Mouse (Mus musculus) macrophage (primary cell): ENCODE results near the gene Sik3. TPM values are rescaled to one million over a fixed set of nuclear protein-coding genes. Genes with fewer than 3 reads are reported as not detected.

Experiments
- H3K27ac ChIP-seq: fragments of 350-480 bp; formaldehyde crosslinking; 2 replicates; pipeline ENCODE4 v1.9.0; 2021
- H3K36me3 ChIP-seq: fragments of 350-480 bp; formaldehyde crosslinking; 2 replicates; pipeline ENCODE4 v1.9.0; 2021; ENCODE audit errors: inconsistent target
- H3K4me3 ChIP-seq: fragments of 350-480 bp; formaldehyde crosslinking; 2 replicates; pipeline ENCODE4 v1.9.0; 2021; ENCODE audit errors: inconsistent target
- H3K79me2 ChIP-seq: fragments of 350-480 bp; formaldehyde crosslinking; 2 replicates; pipeline ENCODE4 v1.9.0; 2021; ENCODE audit errors: inconsistent target
- WGBS: methylation state at CpG from one replicate; pipeline ENCODE4 v1.1.7; 2026; ENCODE audit warnings: inconsistent platforms; ENCODE audit not compliant: missing documents; 5-methylcytosine and 5-hydroxymethylcytosine counted together
- polyA plus RNA-seq: library from polyadenylated mRNA; stranded (reverse); fragments of 250-400 nt; gene quantifications from 3 replicates; pipeline ENCODE4 v1.2.4, GENCODE M21; 2018; ENCODE audit warnings: inconsistent platforms

Gene Sik3
- polyA plus RNA-seq, 1 experiment from 2014 or later: 34.1 TPM

DNA sequence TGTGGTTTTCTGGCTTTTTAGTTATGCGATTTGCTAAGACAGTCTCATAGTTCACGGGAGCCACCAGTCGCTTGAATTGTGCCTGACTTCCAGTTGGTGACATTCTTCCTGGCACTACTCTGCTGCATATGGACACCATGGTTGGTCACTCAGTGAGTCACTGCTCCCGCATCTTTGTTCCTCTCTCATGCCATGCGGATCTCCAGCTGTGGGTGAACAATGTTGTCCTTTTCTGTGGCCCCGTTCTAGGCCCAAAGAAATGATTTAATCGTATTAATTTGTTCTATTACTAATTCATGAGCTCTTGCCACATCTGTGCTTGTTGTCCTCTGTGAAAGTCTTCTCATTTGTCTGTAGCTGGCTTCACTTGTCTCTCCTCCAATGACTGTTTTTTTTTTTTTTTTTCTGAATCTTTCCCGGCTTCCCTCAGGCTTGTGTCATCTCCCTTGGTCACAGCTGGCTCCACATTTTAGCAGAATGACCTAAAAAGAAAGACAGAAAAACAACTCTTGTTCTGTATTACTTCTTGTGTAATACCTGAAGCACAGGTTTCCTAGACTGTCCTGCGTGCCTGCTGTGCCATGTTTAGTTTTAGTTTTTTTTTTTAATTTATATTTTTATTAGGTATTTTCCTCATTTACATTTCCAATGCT is 40.5 kb downstream of the Sik3 start:
- Histone ChIP-seq H3K36me3 (no peaks in the 10 kb centered on the region), H3K27ac (no peak overlapping the region), H3K4me3 (no peak overlapping the region), H3K79me2 (peaks cover 93% of the 10 kb centered on the region; the same call in 1 of the 2 replicates)
- WGBS: 93% methylated on average over 9 of the region's 9 CpGs

DNA sequence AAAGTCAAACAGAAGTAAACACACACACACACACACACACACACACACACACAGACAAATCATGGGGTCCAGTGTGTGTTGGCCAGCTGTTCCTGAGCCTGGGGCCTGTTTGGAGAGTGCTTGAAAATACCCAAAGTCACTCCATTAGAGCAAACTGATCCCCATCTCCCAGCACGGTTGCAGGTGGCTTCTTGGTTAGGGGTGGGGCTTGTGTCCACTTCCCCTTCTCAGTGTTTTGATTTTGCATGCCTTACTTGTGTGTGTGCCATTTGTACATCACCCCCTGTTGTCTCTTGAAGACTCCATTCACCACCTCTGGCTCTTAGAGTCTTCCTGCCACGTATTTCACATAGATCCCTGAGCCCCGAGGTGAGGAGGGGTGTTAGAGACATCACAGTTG is 45.4 kb downstream of the Sik3 start:
- Histone ChIP-seq H3K4me3 (no peak overlapping the region), H3K27ac (no peak overlapping the region), H3K79me2 (peaks cover 93% of the 10 kb centered on the region; the same call in 1 of the 2 replicates), H3K36me3 (no peaks in the 10 kb centered on the region)
- WGBS: 67% methylated on average over 3 of the region's 3 CpGs

GRCm38 (mm10) chr9:46060249-46060648 is 47.6 kb downstream of the Sik3 start:
- WGBS: 97% methylated on average over 2 of the region's 2 CpGs
- H3K4me3 ChIP-seq: no peak overlapping the region
- H3K36me3 ChIP-seq: no peaks in the 10 kb centered on the region
- H3K27ac ChIP-seq: no peak overlapping the region
- H3K79me2 ChIP-seq: peaks cover 96% of the 10 kb centered on the region

- Histone ChIP-seq H3K4me3 (no peak overlapping the region), H3K79me2 (peaks cover 99% of the 10 kb centered on the region), H3K27ac (no peak overlapping the region), H3K36me3 (no peaks in the 10 kb centered on the region)
- WGBS: 71% methylated on average over 9 of the region's 9 CpGs
Measured at GRCm38 (mm10) chr9:46061696-46062425, 49.2 kb downstream of the Sik3 start.

- Histone ChIP-seq H3K27ac (no peak overlapping the region), H3K36me3 (no peaks in the 10 kb centered on the region), H3K79me2 (peaks cover 99% of the 10 kb centered on the region), H3K4me3 (no peak overlapping the region)
- 95% methylated on average over 7 of the region's 7 CpGs for WGBS
Measured at GRCm38 (mm10) chr9:46064331-46064730, 51.7 kb downstream of the Sik3 start.

- H3K79me2 ChIP-seq: peaks cover 100% of the 10 kb centered on the region
- H3K4me3 ChIP-seq: no peak overlapping the region
- H3K36me3 ChIP-seq: no peaks in the 10 kb centered on the region
- 94% methylated on average over 4 of the region's 4 CpGs for WGBS
- no peak overlapping the region for H3K27ac ChIP-seq
Measured at GRCm38 (mm10) chr9:46066711-46067110, 54.1 kb downstream of the Sik3 start.

GRCm38 (mm10) chr9:46067691-46068090 is 55.1 kb downstream of the Sik3 start:
- Histone ChIP-seq H3K27ac (no peak overlapping the region), H3K4me3 (no peak overlapping the region)
- 36% methylated on average over 7 of the region's 7 CpGs for WGBS

DNA sequence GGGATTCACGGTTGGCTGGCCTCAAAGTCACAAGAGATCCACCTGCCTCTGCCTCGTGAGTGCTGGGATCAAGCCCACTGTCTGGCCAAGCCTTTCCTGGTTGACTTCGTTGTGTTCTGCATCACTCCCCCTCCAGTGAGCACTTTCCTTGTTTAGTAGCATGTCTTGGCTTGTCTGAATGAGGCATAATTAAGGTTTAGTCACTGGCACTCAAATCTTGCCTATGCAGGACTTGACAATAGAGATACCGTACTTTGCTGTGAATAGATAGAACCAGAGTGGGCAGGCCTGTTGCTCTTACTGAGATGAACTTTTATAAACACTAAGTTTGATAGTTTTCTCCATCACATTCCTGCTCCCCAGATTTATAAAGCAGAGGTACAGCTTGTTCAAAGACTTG is 56.4 kb downstream of the Sik3 start:
- H3K27ac ChIP-seq: no peak overlapping the region
- no peak overlapping the region for H3K4me3 ChIP-seq
- no peaks in the 10 kb centered on the region for H3K36me3 ChIP-seq
- H3K79me2 ChIP-seq: peaks cover 100% of the 10 kb centered on the region
- WGBS: 87% methylated on average over 4 of the region's 4 CpGs

More at GRCm38 (mm10) chr9:46067691-46068090, 55.1 kb downstream of the Sik3 start:
- Histone ChIP-seq H3K36me3 (no peaks in the 10 kb centered on the region), H3K79me2 (peaks cover 100% of the 10 kb centered on the region)

GRCm38 (mm10) chr9:46072101-46072835 is 59.6 kb downstream of the Sik3 start:
- Histone ChIP-seq H3K4me3 (no peak overlapping the region), H3K36me3 (no peaks in the 10 kb centered on the region), H3K79me2 (peaks cover 98% of the 10 kb centered on the region; the same call in 1 of the 2 replicates), H3K27ac (no peak overlapping the region)
- 92% methylated on average over 9 of the region's 9 CpGs for WGBS

DNA sequence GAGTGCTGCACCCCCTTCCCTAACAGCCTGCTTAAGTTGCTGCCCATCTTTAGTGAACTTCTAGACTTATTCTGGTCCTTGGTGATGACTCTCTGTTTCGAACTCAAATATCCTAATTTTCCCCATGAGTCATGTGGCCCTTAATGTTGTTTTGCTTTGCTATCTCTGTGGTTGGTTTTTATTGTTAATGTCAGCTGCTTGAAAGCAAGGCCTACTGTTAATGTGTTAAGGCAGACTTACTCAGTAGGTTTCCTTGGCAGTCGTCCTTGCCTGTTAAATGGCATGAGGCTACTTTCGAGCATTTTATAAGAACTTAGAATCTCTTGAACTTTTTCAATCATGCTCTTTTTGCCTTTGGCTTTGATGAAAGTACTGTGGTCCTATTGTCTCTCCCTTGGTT is 60.8 kb downstream of the Sik3 start:
- Histone ChIP-seq H3K36me3 (no peaks in the 10 kb centered on the region), H3K27ac (no peak overlapping the region), H3K4me3 (no peak overlapping the region), H3K79me2 (peaks cover 98% of the 10 kb centered on the region; the same call in 1 of the 2 replicates)
- 97% methylated on average over 3 of the region's 3 CpGs for WGBS

DNA sequence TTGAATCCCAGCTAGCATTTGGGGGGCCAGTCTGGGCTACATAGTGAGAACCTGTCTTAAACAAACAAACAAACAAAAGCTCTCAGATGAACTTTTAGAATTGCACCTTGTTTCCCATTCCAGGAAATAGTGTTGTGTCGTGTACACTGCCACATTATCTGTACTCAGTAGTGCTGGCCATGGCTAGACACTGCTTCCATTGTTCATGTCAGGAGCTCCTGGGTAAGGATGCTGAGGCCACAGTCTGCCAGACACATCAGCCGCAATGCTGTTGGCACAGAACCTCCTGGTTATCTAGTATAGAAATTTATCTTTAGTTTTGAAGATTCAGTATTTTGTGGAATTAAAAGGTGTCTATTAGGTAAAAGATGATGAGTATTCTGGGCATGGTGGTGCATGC is 63.0 kb downstream of the Sik3 start:
- Histone ChIP-seq H3K4me3 (no peak overlapping the region), H3K27ac (no peak overlapping the region), H3K36me3 (no peaks in the 10 kb centered on the region), H3K79me2 (peaks cover 96% of the 10 kb centered on the region)
- 100% methylated on average over 2 of the region's 2 CpGs for WGBS

- no peak overlapping the region for H3K4me3 ChIP-seq
- H3K79me2 ChIP-seq: peaks cover 96% of the 10 kb centered on the region
- WGBS: 86% methylated on average over 6 of the region's 6 CpGs
- no peaks in the 10 kb centered on the region for H3K36me3 ChIP-seq
- no peak overlapping the region for H3K27ac ChIP-seq
Measured at GRCm38 (mm10) chr9:46082381-46082821, 69.8 kb downstream of the Sik3 start.

- 59% methylated on average over 7 of the region's 7 CpGs for WGBS
- Histone ChIP-seq H3K36me3 (no peaks in the 10 kb centered on the region), H3K27ac (no peak overlapping the region), H3K4me3 (no peak overlapping the region), H3K79me2 (peaks cover 96% of the 10 kb centered on the region)
Measured at GRCm38 (mm10) chr9:46083490-46083893, 70.9 kb downstream of the Sik3 start.

DNA sequence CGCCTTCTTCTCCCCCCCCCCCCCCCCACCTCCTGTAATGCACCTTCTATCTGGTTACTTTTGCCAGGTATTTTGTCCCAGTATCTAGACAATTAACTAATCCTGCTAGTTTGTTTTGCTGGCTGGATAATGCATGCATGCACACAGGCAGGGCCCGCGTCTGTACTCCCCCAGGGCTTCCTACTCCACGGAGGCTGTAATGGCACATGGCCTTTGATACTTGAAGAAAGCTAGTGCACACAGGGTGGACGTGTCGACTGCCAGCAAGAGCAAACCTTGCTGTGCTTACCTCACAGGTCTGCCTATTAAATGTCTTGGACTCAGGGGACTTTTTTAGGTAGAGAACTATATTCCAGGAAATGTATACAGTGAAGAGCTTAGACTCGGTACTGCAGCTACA is 73.3 kb downstream of the Sik3 start:
- Histone ChIP-seq H3K79me2 (peaks cover 91% of the 10 kb centered on the region), H3K4me3 (no peak overlapping the region), H3K36me3 (no peaks in the 10 kb centered on the region), H3K27ac (no peak overlapping the region)
- 97% methylated on average over 7 of the region's 7 CpGs for WGBS

GRCm38 (mm10) chr9:46086826-46087225 is 74.2 kb downstream of the Sik3 start:
- Histone ChIP-seq H3K79me2 (peaks cover 88% of the 10 kb centered on the region), H3K36me3 (no peaks in the 10 kb centered on the region), H3K27ac (no peak overlapping the region), H3K4me3 (no peak overlapping the region)
- WGBS: 94% methylated on average over 3 of the region's 3 CpGs
